Mouse (Mus musculus): ENCODE data around the gene Fer1l5.

GRCm38 (mm10) chr1:36332955-36333887 is 38.9 kb upstream of the Fer1l5 start:
- TF ChIP-seq EP300 (IDR thresholded peaks at IDR 0.05; ENCODE audit: low read depth) = no peak
- TF ChIP-seq CTCF (IDR thresholded peaks at IDR 0.05; ENCODE audit: low read depth) = no peak

All from liver, embryonic 14.5 days (tissue).